Mouse (Mus musculus) neural tube, embryonic 11.5 days (tissue): ENCODE results near the gene Spx. TPM values are rescaled to one million over a fixed set of nuclear protein-coding genes. Genes with fewer than 3 reads are reported as not detected.
A peak's percentile ranks its signal among the peaks of the same experiment; 100 is the strongest.

Experiments used
- ATAC-seq: fragments of 200-750 bp; cut with Nextera tagmentation; 2 replicates; pipeline ENCODE4 v1.8.0; 2017; ENCODE audit warnings: moderate number of reproducible peaks, mild to moderate bottlenecking, moderate TSS enrichment, moderate library complexity; ENCODE audit not compliant: insufficient read depth, low FRiP score, low TSS enrichment
- DNase-seq: peaks from one replicate; pipeline ENCODE4 v3.0.0-alpha.2; 2015; ENCODE audit warnings: low spot score
- H3K27ac ChIP-seq: fragments of 300-500 bp; sonication (generic); 2 replicates; pipeline ENCODE4 v1.5.1; 2014; ENCODE audit warnings: low read depth, mild to moderate bottlenecking, low read length
- H3K27me3 ChIP-seq: fragments of 300-500 bp; sonication (generic); 2 replicates; pipeline ENCODE4 v1.6.1; 2014; ENCODE audit warnings: mild to moderate bottlenecking, low read length, mixed read lengths; ENCODE audit not compliant: control insufficient read depth, insufficient read depth
- H3K36me3 ChIP-seq: fragments of 300-500 bp; sonication (generic); 2 replicates; pipeline ENCODE4 v1.6.1; 2014; ENCODE audit warnings: mild to moderate bottlenecking, low read length, moderate library complexity, mixed read lengths; ENCODE audit not compliant: control insufficient read depth, insufficient read depth
- H3K4me1 ChIP-seq: fragments of 300-500 bp; sonication (generic); 2 replicates; pipeline ENCODE4 v1.6.1; 2014; ENCODE audit warnings: low read length, mixed read lengths; ENCODE audit not compliant: control insufficient read depth, insufficient read depth
- H3K4me2 ChIP-seq: fragments of 300-500 bp; sonication (generic); 2 replicates; pipeline ENCODE4 v1.6.1; 2014; ENCODE audit warnings: low read depth, mild to moderate bottlenecking, moderate library complexity
- H3K4me3 ChIP-seq: fragments of 300-500 bp; sonication (generic); 2 replicates; pipeline ENCODE4 v1.5.1; 2014; ENCODE audit warnings: low read depth, low read length
- H3K9ac ChIP-seq: fragments of 300-500 bp; sonication (generic); 2 replicates; pipeline ENCODE4 v1.6.1; 2014; ENCODE audit warnings: mild to moderate bottlenecking, low read length
- H3K9me3 ChIP-seq: fragments of 300-500 bp; sonication (generic); 2 replicates; pipeline ENCODE4 v1.6.1; 2016; ENCODE audit warnings: low read length; ENCODE audit not compliant: control insufficient read depth
- WGBS: fragments of 180-500 bp; shearing (Covaris S2); extraction: QIAGEN DNeasy Blood & Tissue Kit; methylation state at CpG from one replicate; pipeline ENCODE4 v1.1.7; 2014; 5-methylcytosine and 5-hydroxymethylcytosine counted together
- polyA plus RNA-seq: library from polyadenylated mRNA; unstranded; fragments of >200 nt; fragmentation: Nextera tagmentation; extraction: Ambion mirVana; gene quantifications from 2 replicates; pipeline ENCODE4 v1.2.1, GENCODE M21; 2014

Spx gene
- polyA plus RNA-seq, 1 experiment from 2014 or later = 0.56 TPM

DNA sequence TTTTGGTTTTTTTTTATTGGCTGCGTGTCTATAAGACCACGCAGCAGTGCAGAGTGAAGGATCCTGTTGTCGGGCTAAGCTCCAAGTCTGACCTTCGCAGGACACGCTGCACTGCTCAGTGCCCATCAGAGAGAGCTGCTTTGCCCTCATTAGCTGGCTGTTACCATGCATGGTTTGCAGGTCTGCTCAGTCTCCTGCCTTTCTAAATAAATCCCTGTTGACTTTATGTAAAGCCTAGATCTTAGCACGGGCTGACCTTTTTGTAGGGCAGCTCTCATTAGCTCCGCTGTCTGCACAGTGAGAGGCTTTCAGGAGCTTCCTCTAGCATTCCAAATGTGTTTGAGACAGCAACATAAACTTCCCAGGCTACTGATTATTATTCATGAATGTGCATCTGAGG, 44.8 kb downstream of the Spx start:
- H3K4me1 ChIP-seq = no peaks in the 10 kb centered on the region
- WGBS = 56% methylated on average over 7 of the region's 7 CpGs
- no peak overlapping the region for H3K9ac ChIP-seq
- H3K9me3 ChIP-seq = no peaks in the 10 kb centered on the region
- H3K36me3 ChIP-seq = no peaks in the 10 kb centered on the region
- H3K4me2 ChIP-seq = no peak overlapping the region
- H3K27ac ChIP-seq = no peak overlapping the region
- peak; percentile 46; the same call in 1 of the 2 replicates for ATAC-seq
- DNase-seq = no peak
- H3K4me3 ChIP-seq = no peak overlapping the region
- no peaks in the 10 kb centered on the region for H3K27me3 ChIP-seq

GRCm38 (mm10) chr6:142459017-142459678, 45.9 kb downstream of the Spx start:
- no peak overlapping the region for H3K27ac ChIP-seq
- H3K9me3 ChIP-seq = no peaks in the 10 kb centered on the region
- DNase-seq (no peak), ATAC-seq (peak; percentile 23; the same call in 1 of the 2 replicates)
- H3K36me3 ChIP-seq = no peaks in the 10 kb centered on the region
- H3K4me2 ChIP-seq = no peak overlapping the region
- no peak overlapping the region for H3K4me3 ChIP-seq
- H3K27me3 ChIP-seq = no peaks in the 10 kb centered on the region
- 78% methylated on average over 14 of the region's 14 CpGs for WGBS
- H3K4me1 ChIP-seq = no peaks in the 10 kb centered on the region
- no peak overlapping the region for H3K9ac ChIP-seq

DNA sequence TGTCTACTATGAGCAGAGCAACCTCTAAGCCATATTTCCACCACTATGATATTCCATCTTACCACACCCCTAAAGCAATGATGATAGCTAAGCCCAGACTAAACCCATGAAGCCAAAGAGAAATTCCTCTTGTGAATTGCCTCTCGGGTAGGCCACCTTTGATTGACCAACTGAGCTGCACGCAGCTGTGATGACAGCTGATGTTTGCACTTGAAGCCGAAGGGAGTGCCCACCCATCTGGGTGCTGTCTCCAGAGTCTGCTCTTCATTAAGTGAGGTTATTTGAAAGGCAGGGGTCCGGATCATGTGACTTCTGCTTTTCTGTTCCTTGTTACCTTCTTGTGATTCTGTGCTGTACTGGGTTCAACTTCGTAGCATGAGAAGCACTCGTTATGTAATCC, 49.0 kb downstream of the Spx start:
- Histone ChIP-seq H3K9me3 (no peaks in the 10 kb centered on the region), H3K4me1 (no peaks in the 10 kb centered on the region), H3K9ac (no peak overlapping the region), H3K4me3 (no peak overlapping the region), H3K4me2 (no peak overlapping the region), H3K27ac (no peak overlapping the region), H3K36me3 (no peaks in the 10 kb centered on the region), H3K27me3 (no peaks in the 10 kb centered on the region)
- DNase-seq (no peak), ATAC-seq (no peak)
- 82% methylated on average over 6 of the region's 6 CpGs for WGBS

Other genes starting within 250 kb of the Spx start
- gene Slco1a6, start 204.9 kb upstream of the Spx start, polyA plus RNA-seq = not detected in 2 replicates
- gene Iapp, start 115.0 kb upstream of the Spx start, polyA plus RNA-seq = not detected in 2 replicates
- gene Slco1a5, start 90.5 kb upstream of the Spx start, polyA plus RNA-seq = 0.12 and 0.14 TPM in 2 replicates
- 16.6 and 22.2 TPM in 2 replicates for gene Pyroxd1, start 67.8 kb upstream of the Spx start, polyA plus RNA-seq
- gene Recql, start 26.4 kb upstream of the Spx start, polyA plus RNA-seq = 37.6 and 37.9 TPM in 2 replicates
- gene Golt1b, start 26.2 kb upstream of the Spx start, polyA plus RNA-seq = 120 and 122 TPM in 2 replicates
- gene Gys2, start 59.7 kb downstream of the Spx start, polyA plus RNA-seq = not detected in 2 replicates
- gene Ldhb, start 94.5 kb downstream of the Spx start, polyA plus RNA-seq = 517 and 530 TPM in 2 replicates
- 3.4 and 3.6 TPM in 2 replicates for gene Kcnj8, start 158.2 kb downstream of the Spx start, polyA plus RNA-seq